Mouse (Mus musculus): Measurements from ENCODE around the gene H2-DMb2.

DNA sequence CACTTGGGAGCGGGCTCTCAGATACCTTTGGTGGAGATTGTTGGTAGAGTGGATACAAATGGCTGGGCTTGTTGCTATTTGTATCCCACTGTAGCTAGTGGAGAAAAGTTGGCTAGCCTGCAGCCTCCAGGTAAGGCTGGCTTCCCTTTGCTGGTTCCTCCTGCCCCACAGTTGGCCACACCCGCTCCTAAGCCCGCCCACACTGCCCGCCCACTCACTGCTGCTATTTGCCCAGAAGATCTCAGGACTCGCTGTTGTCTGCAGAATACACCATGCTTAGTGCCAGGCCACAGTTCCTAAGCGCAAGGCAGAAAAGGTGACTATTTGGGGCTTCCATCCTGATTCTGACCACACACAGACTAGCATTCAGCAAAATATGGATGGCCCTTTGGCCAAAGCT is 15.6 kb upstream of the H2-DMb2 start:
- TF ChIP-seq TAL1 (IDR thresholded peaks at IDR 0.05; ENCODE audit: low read length) (no peak), GATA1 (IDR thresholded peaks at IDR 0.05; ENCODE audit: low read length) (no peak)
